Mouse (Mus musculus) left cerebral cortex, adult 8-10 months (tissue): ENCODE measurements around the gene Hist2h2be. TPM values are rescaled to one million over a fixed set of nuclear protein-coding genes. Genes with fewer than 3 reads are reported as not detected.
"Not testable (repeated sequence)": the region's sequence is repeated elsewhere in the genome, so short reads cannot be mapped to it uniquely, and the experiment has no call there.

Experiments
- DNase-seq, 2 experiments: peaks; one replicate each; pipeline ENCODE4 v3.0.0; 2022; ENCODE audit warnings: low spot score in 2 of 2
- total RNA-seq, 4 experiments: library from RNA; stranded (reverse); gene quantifications; 2 replicates each; pipeline ENCODE4 v1.2.4; 2022

The Hist2h2be gene
- total RNA-seq, 4 experiments from 2014 or later = 4.9 to 7.1 (median 5.4) TPM

- DNase-seq = not testable (repeated sequence)
Observed at GRCm38 (mm10) chr3:96238954-96239793, 18.3 kb downstream of the Hist2h2be start, which contains the start of gene Hist2h3c2. TSS of gene Hist2h3c2 (minus strand) at chr3:96239127.

GRCm38 (mm10) chr3:96239949-96240798, 19.3 kb downstream of the Hist2h2be start, which contains the start of gene Hist2h2aa2:
TSS of gene Hist2h2aa2 (minus strand) at chr3:96240276.
- peak; percentile 92 to 100 for DNase-seq

- DNase-seq = no peak
Observed at GRCm38 (mm10) chr3:96240799-96241197, 19.9 kb downstream of the Hist2h2be start.

- no peak for DNase-seq
Observed at GRCm38 (mm10) chr3:96243921-96244572, 23.1 kb downstream of the Hist2h2be start.

- DNase-seq = peak; percentile 82 to 89
Observed at GRCm38 (mm10) chr3:96245003-96245886, 24.3 kb downstream of the Hist2h2be start, which contains the start of gene Hist2h2aa1. TSS of gene Hist2h2aa1 (plus strand) at chr3:96245497.

GRCm38 (mm10) chr3:96246018-96246417, 25.1 kb downstream of the Hist2h2be start:
- not testable (repeated sequence) for DNase-seq

GRCm38 (mm10) chr3:96246427-96246856, 25.5 kb downstream of the Hist2h2be start, which contains the start of gene Hist2h3c1:
TSS of gene Hist2h3c1 (plus strand) at chr3:96246685.
- DNase-seq = not testable (repeated sequence)

- DNase-seq = no peak
Observed at GRCm38 (mm10) chr3:96247356-96248140, 26.6 kb downstream of the Hist2h2be start.

- no peak for DNase-seq
Observed at GRCm38 (mm10) chr3:96248141-96249033, 27.5 kb downstream of the Hist2h2be start.

- DNase-seq = no peak
Observed at GRCm38 (mm10) chr3:96249034-96249345, 28.1 kb downstream of the Hist2h2be start.

- DNase-seq = no peak
Observed at GRCm38 (mm10) chr3:96250890-96251289, 30.0 kb downstream of the Hist2h2be start.

GRCm38 (mm10) chr3:96251787-96252186, 30.9 kb downstream of the Hist2h2be start:
- no peak for DNase-seq

- no peak for DNase-seq
Observed at GRCm38 (mm10) chr3:96254683-96255355, 33.9 kb downstream of the Hist2h2be start.

- DNase-seq = no peak
Observed at GRCm38 (mm10) chr3:96255926-96256593, 35.1 kb downstream of the Hist2h2be start.

GRCm38 (mm10) chr3:96257190-96257589, 36.3 kb downstream of the Hist2h2be start:
- no peak for DNase-seq

- DNase-seq = no peak
Observed at GRCm38 (mm10) chr3:96260220-96260619, 39.3 kb downstream of the Hist2h2be start.

- no peak for DNase-seq
Observed at GRCm38 (mm10) chr3:96261623-96262022, 40.7 kb downstream of the Hist2h2be start.
